Mouse (Mus musculus) MEL (cell line): ENCODE data around the gene Snrpd2. TPM values are rescaled to one million over a fixed set of nuclear protein-coding genes. Genes with fewer than 3 reads are reported as not detected.

Experiments
- DNase-seq: peaks from one replicate; pipeline ENCODE4 v3.0.0; 2011; ENCODE audit warnings: low read depth, low spot score
- H3K27ac ChIP-seq: 2 replicates; pipeline ENCODE4 v1.5.1; 2012; ENCODE audit warnings: low read depth, mild to moderate bottlenecking, control low read depth, low read length, moderate library complexity; ENCODE audit not compliant: control insufficient read depth
- H3K27me3 ChIP-seq, 2 experiments: fragments of 150-350 bp in 1 of 2; sonication (generic) in 1 of 2; 2 replicates each; pipeline ENCODE4 v1.6.1; 2012; ENCODE audit warnings: low read length in 2 of 2, mild to moderate bottlenecking in 2 of 2, improper control_type of control experiment in 1 of 2, moderate library complexity in 1 of 2; ENCODE audit not compliant: insufficient read depth in 2 of 2, control insufficient read depth in 1 of 2
- H3K36me3 ChIP-seq, 2 experiments: 2 replicates each; pipeline ENCODE4 v1.6.1; 2012 to 2014; ENCODE audit warnings: low read length in 2 of 2, improper control_type of control experiment in 1 of 2, inconsistent platforms in 1 of 2, mild to moderate bottlenecking in 1 of 2; ENCODE audit not compliant: insufficient read depth in 2 of 2, control insufficient read depth in 1 of 2
- H3K4me1 ChIP-seq, 2 experiments: fragments of 150-350 bp in 1 of 2; sonication (generic) in 1 of 2; 2 replicates each; pipeline ENCODE4 v1.6.1; 2012; ENCODE audit warnings: low read length in 2 of 2, improper control_type of control experiment in 1 of 2, mild to moderate bottlenecking in 1 of 2; ENCODE audit not compliant: insufficient read depth in 2 of 2, control insufficient read depth in 1 of 2
- H3K4me3 ChIP-seq, 2 experiments: fragments of 150-350 bp in 1 of 2; sonication (generic) in 1 of 2; 2 replicates each; pipeline ENCODE4 v1.5.1; 2012; ENCODE audit warnings: low read depth in 2 of 2, low read length in 2 of 2, mild to moderate bottlenecking in 2 of 2, moderate library complexity in 2 of 2, control low read depth in 1 of 2, improper control_type of control experiment in 1 of 2; ENCODE audit not compliant: control insufficient read depth in 1 of 2, insufficient read depth in 1 of 2
- H3K79me2 ChIP-seq: 2 replicates; pipeline ENCODE4 v1.6.1; 2012; ENCODE audit warnings: mild to moderate bottlenecking, low read length, moderate library complexity; ENCODE audit not compliant: control insufficient read depth, poor library complexity, insufficient read depth
- H3K9ac ChIP-seq: 2 replicates; pipeline ENCODE4 v1.6.1; 2012; ENCODE audit warnings: low read depth, mild to moderate bottlenecking, control low read depth, low read length, moderate library complexity; ENCODE audit not compliant: control insufficient read depth, poor library complexity, severe bottlenecking
- H3K9me3 ChIP-seq: fragments of 150-350 bp; sonication (generic); replicated peaks from 2 replicates; pipeline ENCODE4 v1.6.1; 2012; ENCODE audit warnings: mild to moderate bottlenecking, low read length, improper control_type of control experiment, moderate library complexity; ENCODE audit not compliant: insufficient read depth
- CTCF ChIP-seq, 3 experiments: IDR thresholded peaks in 2 of 3; conservative IDR thresholded peaks in 1 of 3; 2 replicates each; pipeline ENCODE4 v1.5.1; 2011 to 2012; ENCODE audit warnings: low read length in 3 of 3, low read depth in 2 of 3, mild to moderate bottlenecking in 2 of 3, improper control_type of control experiment in 1 of 3, inconsistent platforms in 1 of 3, mixed read lengths in 1 of 3, moderate library complexity in 1 of 3; ENCODE audit not compliant: control insufficient read depth in 1 of 3, insufficient read depth in 1 of 3, poor library complexity in 1 of 3, severe bottlenecking in 1 of 3
- ETS1 ChIP-seq: IDR thresholded peaks from 2 replicates; pipeline ENCODE4 v1.6.1; 2012; ENCODE audit warnings: low read depth, mild to moderate bottlenecking, inconsistent platforms, low read length, improper control_type of control experiment, moderate library complexity
- GATA1 ChIP-seq: IDR thresholded peaks from 2 replicates; pipeline ENCODE4 v1.6.1; 2011; ENCODE audit warnings: low read depth, low read length, improper control_type of control experiment
- HCFC1 ChIP-seq: IDR thresholded peaks from 2 replicates; pipeline ENCODE4 v1.6.1; 2012; ENCODE audit warnings: low read depth, mild to moderate bottlenecking, inconsistent platforms, low read length, improper control_type of control experiment, moderate library complexity
- MAZ ChIP-seq: IDR thresholded peaks from 2 replicates; pipeline ENCODE4 v1.6.1; 2012; ENCODE audit warnings: low read depth, mild to moderate bottlenecking, inconsistent platforms, low read length, improper control_type of control experiment
- MYC ChIP-seq: IDR thresholded peaks from 2 replicates; pipeline ENCODE4 v1.6.1; 2011; ENCODE audit warnings: low read depth, mild to moderate bottlenecking, low read length, improper control_type of control experiment, moderate library complexity
- NRF1 ChIP-seq: IDR thresholded peaks from 2 replicates; pipeline ENCODE4 v1.6.1; 2014; ENCODE audit warnings: low read depth, mild to moderate bottlenecking, inconsistent platforms, low read length, improper control_type of control experiment, moderate library complexity; ENCODE audit not compliant: poor library complexity, insufficient read depth, severe bottlenecking
- POLR2A ChIP-seq, 2 experiments: IDR thresholded peaks; 2 replicates each; pipeline ENCODE4 v1.6.1; 2011 to 2012; ENCODE audit warnings: low read length in 2 of 2, mild to moderate bottlenecking in 2 of 2, control low read depth in 1 of 2, improper control_type of control experiment in 1 of 2, low read depth in 1 of 2, moderate library complexity in 1 of 2; ENCODE audit not compliant: control insufficient read depth in 1 of 2, insufficient read depth in 1 of 2, poor library complexity in 1 of 2
- POLR2AphosphoS2 ChIP-seq: IDR thresholded peaks from 2 replicates; pipeline ENCODE4 v1.6.1; 2011; ENCODE audit warnings: low read length, improper control_type of control experiment
- RAD21 ChIP-seq: IDR thresholded peaks from 2 replicates; pipeline ENCODE4 v1.6.1; 2011; ENCODE audit warnings: mild to moderate bottlenecking, low read depth, low read length, improper control_type of control experiment
- SMC3 ChIP-seq: IDR thresholded peaks from 2 replicates; pipeline ENCODE4 v1.6.1; 2011; ENCODE audit warnings: low read depth, low read length, improper control_type of control experiment
- TBP ChIP-seq: IDR thresholded peaks from 2 replicates; pipeline ENCODE4 v1.8.0; 2011; ENCODE audit warnings: low read depth, low read length, improper control_type of control experiment
- TCF12 ChIP-seq: IDR thresholded peaks from 2 replicates; pipeline ENCODE4 v1.6.1; 2014; ENCODE audit warnings: low read depth, mild to moderate bottlenecking, inconsistent platforms, low read length, improper control_type of control experiment, moderate library complexity
- UBTF ChIP-seq: IDR thresholded peaks from 2 replicates; pipeline ENCODE4 v1.6.1; 2012; ENCODE audit warnings: low read depth, mild to moderate bottlenecking, inconsistent platforms, low read length, improper control_type of control experiment, moderate library complexity, borderline replicate concordance; ENCODE audit not compliant: insufficient read depth
- USF1 ChIP-seq: IDR thresholded peaks from 2 replicates; pipeline ENCODE4 v1.6.1; 2014; ENCODE audit warnings: low read depth, mild to moderate bottlenecking, inconsistent platforms, low read length, improper control_type of control experiment, moderate library complexity
- ZC3H11A ChIP-seq: IDR thresholded peaks from 2 replicates; pipeline ENCODE4 v1.6.1; 2012; ENCODE audit warnings: low read depth, mild to moderate bottlenecking, inconsistent platforms, low read length, improper control_type of control experiment
- polyA plus RNA-seq, 2 experiments: library from polyadenylated mRNA; stranded (reverse) in 1 of 2; unstranded in 1 of 2; fragments of >175 nt in 1 of 2; fragments of >200 nt in 1 of 2; gene quantifications; 2 replicates each; pipeline versions ENCODE4 v1.2.1 to v1.2.4; 2012; ENCODE audit warnings: low replicate concordance in 2 of 2, low read depth in 1 of 2; ENCODE audit not compliant: insufficient read length in 2 of 2, insufficient read depth in 1 of 2, missing spikeins in 1 of 2
- total RNA-seq: library from RNA; depleted of rRNA; stranded (reverse); fragments of 300-350 nt; gene quantifications from 2 replicates; pipeline ENCODE4 v1.2.3, GENCODE M21; 2012

The Snrpd2 gene
- total and polyA plus RNA-seq, 3 experiments, result 234 to 345 TPM; not detected in 1

GRCm38 (mm10) chr7:19154796-19155195 is 5.3 kb downstream of the Snrpd2 start:
- peaks cover 12% of the 10 kb centered on the region for H3K79me2 ChIP-seq
- no peak for TF ChIP-seq NRF1
- TF ChIP-seq MAZ, result no peak
- TF ChIP-seq POLR2A (IDR thresholded peaks at IDR 0.05; ENCODE audit: control insufficient read depth in 1 of 2, insufficient read depth in 1 of 2, low read depth in 1 of 2, low read length in 2 of 2, poor library complexity in 1 of 2), result peak in 1 of 2 experiments; percentile 10; a peak in 1 of 4 replicates
- no peak for TF ChIP-seq TBP
- TF ChIP-seq HCFC1, result no peak
- no peaks in the 10 kb centered on the region for H3K27me3 ChIP-seq
- no peak overlapping the region for H3K9ac ChIP-seq
- no peaks in the 10 kb centered on the region for H3K9me3 ChIP-seq
- peaks cover 0 to 9% of the 10 kb centered on the region in 2 experiments; a peak in 1 of 4 replicates for H3K4me1 ChIP-seq
- no peak overlapping the region for H3K4me3 ChIP-seq
- H3K36me3 ChIP-seq, result peaks cover 0 to 9% of the 10 kb centered on the region in 2 experiments; a peak in 2 of 4 replicates
- H3K27ac ChIP-seq, result no peak overlapping the region
- DNase-seq, result no peak

- Histone ChIP-seq H3K4me3 (no peak overlapping the region), H3K4me1 (peaks cover 0 to 7% of the 10 kb centered on the region in 2 experiments; a peak in 1 of 4 replicates), H3K36me3 (peaks cover 0 to 3% of the 10 kb centered on the region in 2 experiments; a peak in 2 of 4 replicates), H3K9me3 (no peaks in the 10 kb centered on the region), H3K9ac (no peak overlapping the region)
- DNase-seq, result peak; percentile 49
- TF ChIP-seq TCF12 (no peak), ETS1 (no peak), POLR2AphosphoS2 (no peak), SMC3 (peak; percentile 15; the same call in 1 of the 2 replicates), USF1 (no peak), UBTF (no peak), MYC (no peak), GATA1 (no peak), CTCF (IDR thresholded peaks at IDR 0.05 in 2 of 3, conservative IDR thresholded peaks at IDR 0.05 in 1 of 3; ENCODE audit: control insufficient read depth in 1 of 3, insufficient read depth in 1 of 3, low read depth in 2 of 3, low read length in 3 of 3, poor library complexity in 1 of 3, severe bottlenecking in 1 of 3) (peak; percentile 43 to 57 (median 48)), RAD21 (peak; percentile 39), ZC3H11A (peak; percentile 19; the same call in 1 of the 2 replicates)
- TF ChIP-seq, all 39 proteins: peak for 4
- Histone ChIP-seq H3K27ac (no peak overlapping the region), H3K79me2 (peaks cover under 1% of the 10 kb centered on the region), H3K27me3 (no peaks in the 10 kb centered on the region)
Observed at GRCm38 (mm10) chr7:19155825-19156475, 6.4 kb downstream of the Snrpd2 start.
